Mouse (Mus musculus) v-Abl transformed pro-B cells (cell line): ENCODE results near the gene Ctnnbl1.

Experiments
- in situ Hi-C, 2 experiments: fragments of 400-800 bp; cut with MboI; formaldehyde crosslinking; loops; one replicate each; pipeline ENCODE4 v1.15.1; 2025; ENCODE audit not compliant: unreplicated experiment in 2 of 2

Gene Ctnnbl1

DNA sequence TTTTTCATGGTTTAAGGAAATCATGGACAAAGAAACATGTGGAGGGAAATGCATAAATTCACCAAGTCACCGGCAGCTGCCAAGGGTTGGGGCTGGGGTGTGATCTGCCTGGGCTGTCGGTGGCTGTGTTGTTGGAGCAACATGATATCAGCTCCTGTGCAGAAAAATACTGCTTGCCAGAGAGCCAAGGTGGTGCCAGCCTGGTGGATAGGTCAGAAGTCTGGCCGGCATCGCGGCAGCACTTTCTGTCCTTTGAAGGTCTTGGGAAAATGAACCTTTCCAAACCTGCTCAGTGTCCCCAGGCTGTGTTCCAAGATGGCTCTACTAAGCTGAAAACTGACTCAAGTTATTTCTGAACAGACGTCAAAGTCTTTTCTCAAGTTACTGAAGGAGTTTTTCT is 133.0 kb downstream of the Ctnnbl1 start:
- in situ Hi-C loops, result no loop called here

DNA sequence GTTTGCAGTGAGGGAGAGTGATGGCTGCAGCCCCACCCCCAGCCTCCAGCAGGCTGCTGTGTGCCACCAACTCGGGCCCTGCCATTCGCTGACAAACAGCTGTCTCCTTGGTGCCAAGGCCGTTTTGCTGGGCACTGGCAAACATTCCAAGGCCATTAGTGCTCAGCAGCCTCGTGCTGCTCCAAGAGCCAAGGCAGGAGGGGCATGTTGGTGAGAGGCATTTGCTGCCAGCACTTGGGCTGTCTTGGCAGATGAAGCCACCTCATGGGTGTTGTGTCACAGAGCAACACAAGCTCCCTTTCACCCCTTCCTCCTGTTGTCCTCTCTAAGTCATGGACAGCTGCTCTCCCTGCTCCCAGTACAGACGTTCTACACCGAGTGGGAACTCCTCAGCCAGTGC is 136.0 kb downstream of the Ctnnbl1 start:
- in situ Hi-C loops, result no loop called here

DNA sequence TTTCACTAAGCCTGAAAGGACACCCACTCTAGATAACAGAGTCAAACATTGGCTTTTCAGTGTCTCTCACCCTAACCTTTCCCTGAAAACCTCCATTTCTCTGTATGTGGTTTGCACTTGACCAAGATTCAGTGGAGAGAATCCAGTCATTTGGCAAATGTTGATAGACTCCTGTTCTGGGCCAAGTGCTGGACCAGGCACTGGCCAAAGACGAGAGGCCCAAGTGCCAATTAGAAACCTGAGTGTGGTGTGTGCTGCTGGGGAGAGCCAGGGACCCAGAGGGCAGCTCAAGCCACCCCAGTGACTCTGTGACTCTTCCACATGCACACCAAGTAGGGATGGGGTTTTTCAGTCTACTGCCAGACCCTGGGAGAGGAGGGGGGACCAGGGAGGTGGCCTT is 136.5 kb downstream of the Ctnnbl1 start:
- in situ Hi-C loops, result no loop called here

DNA sequence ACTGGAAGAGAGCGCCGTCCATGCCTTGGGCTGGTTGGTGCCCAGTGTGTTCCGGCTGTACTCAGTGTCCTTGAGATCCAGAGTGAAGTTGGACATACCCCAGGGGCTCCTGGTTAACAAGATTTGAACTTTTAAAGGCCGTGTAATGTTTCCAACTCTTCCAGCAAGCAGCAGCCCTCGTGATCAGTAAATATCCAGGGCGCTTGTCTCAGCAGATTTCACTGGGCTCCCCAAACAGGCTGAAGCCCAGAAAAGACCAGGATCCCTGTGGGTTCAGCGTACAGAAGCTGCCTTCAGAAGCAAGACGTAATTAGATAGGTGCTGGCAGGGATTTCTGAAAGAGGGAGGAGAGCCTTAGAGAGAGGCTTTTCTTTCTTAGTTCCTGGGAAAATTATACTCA is 137.9 kb downstream of the Ctnnbl1 start:
- in situ Hi-C loops, result no loop called here

DNA sequence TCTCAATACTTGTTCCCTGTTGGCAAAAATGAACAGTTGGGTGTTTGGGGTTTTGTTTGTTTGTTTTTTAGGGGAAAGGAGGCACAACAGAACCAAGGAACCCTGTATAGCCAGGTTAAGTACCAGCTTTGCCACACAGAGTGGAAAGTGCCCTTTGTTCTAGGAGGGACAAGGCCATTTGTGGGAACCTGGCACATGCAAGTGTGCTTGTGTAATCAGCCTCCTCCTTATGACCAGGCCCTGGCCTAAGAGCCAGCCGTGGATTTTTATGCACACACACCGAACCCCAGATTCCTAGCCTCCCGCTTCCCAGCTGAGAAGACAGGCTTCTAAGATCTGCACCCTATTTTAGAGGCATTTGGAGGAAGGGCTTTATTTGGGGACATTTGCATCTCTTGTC is 140.2 kb downstream of the Ctnnbl1 start:
- in situ Hi-C loops, result no loop called here

DNA sequence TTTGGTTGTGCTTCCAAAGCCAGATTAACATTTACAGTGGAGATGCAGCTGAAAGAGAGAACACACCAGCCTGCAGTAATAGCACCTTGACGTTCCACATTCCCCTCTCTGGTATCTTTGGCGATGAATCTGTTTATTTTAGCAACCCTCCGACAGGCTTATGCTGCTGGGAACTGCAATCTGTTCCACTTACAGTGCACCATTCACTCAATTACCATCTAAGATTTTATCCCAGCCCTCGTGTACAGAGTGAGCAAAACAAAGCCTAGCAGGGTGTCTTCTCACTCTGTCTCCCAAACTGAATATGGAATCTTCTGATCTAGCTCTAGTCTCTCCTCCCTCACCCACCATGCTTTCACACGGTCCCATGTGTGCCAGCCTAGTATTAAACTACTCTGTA is 140.8 kb downstream of the Ctnnbl1 start:
- in situ Hi-C loops, result no loop called here

GRCm38 (mm10) chr2:157881939-157882338 is 144.7 kb downstream of the Ctnnbl1 start:
- in situ Hi-C loops, result no loop called here

- in situ Hi-C loops, result no loop called here
Observed at GRCm38 (mm10) chr2:157887275-157888025, 150.2 kb downstream of the Ctnnbl1 start.

- in situ Hi-C loops, result no loop called here
Observed at GRCm38 (mm10) chr2:157891166-157891565, 154.0 kb downstream of the Ctnnbl1 start.

DNA sequence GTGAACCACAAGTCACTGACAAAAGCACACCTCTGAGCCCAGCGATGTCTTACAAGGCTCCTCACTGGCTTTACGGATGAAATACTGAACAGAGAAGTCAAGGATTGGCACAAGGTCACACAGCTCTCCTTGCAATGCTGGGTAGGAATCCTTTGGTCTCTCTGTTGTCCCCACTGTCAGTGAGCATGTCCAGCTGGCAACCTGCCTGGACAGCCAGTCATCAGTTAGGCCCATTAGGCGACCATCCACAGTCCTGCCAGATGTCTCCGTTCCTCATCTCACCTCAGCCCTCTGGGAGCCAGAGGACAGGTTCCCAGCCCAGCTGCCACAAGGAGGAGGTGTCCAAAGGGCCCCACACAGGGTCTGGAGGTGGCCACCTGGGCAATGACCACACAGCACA is 159.9 kb downstream of the Ctnnbl1 start:
- in situ Hi-C loops, result no loop called here

- in situ Hi-C loops, result no loop called here
Observed at GRCm38 (mm10) chr2:157913204-157913636, 176.0 kb downstream of the Ctnnbl1 start.

- in situ Hi-C loops, result no loop called here
Observed at GRCm38 (mm10) chr2:157913705-157914104, 176.5 kb downstream of the Ctnnbl1 start.

- in situ Hi-C loops, result no loop called here
Observed at GRCm38 (mm10) chr2:157914105-157914764, 177.0 kb downstream of the Ctnnbl1 start, which contains the start of gene Vstm2l. TSS of gene Vstm2l (plus strand) at chr2:157914653.

GRCm38 (mm10) chr2:157914889-157915517 is 177.8 kb downstream of the Ctnnbl1 start:
- in situ Hi-C loops, result no loop called here

GRCm38 (mm10) chr2:157918529-157918928 is 181.3 kb downstream of the Ctnnbl1 start:
- in situ Hi-C loops, result no loop called here

- in situ Hi-C loops, result no loop called here
Observed at GRCm38 (mm10) chr2:157921551-157921950, 184.3 kb downstream of the Ctnnbl1 start.

- in situ Hi-C loops, result no loop called here
Observed at GRCm38 (mm10) chr2:157923406-157923805, 186.2 kb downstream of the Ctnnbl1 start.

- in situ Hi-C loops, result no loop called here
Observed at GRCm38 (mm10) chr2:157924504-157924903, 187.3 kb downstream of the Ctnnbl1 start.

DNA sequence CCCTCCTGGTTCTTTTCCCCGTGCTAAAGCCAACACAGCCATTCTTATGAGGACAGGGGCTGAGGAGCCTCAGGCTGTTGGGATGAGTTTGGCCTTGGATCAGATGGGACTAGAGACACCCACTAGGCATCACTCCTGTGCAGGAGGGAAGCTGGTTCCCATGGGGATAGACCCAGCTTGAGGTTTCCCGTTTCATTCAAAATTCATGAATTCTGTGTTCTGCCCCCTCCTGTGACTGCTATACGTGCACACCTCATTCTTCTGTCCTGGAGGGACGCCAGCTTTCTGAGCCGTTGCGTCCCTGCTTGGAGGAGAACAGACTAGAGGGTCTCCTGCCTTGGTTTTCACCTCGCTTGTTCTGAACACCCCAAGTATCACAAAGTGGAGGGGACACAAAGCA is 189.3 kb downstream of the Ctnnbl1 start:
- in situ Hi-C loops, result no loop called here

GRCm38 (mm10) chr2:157926927-157927326 is 189.7 kb downstream of the Ctnnbl1 start:
- in situ Hi-C loops, result no loop called here

DNA sequence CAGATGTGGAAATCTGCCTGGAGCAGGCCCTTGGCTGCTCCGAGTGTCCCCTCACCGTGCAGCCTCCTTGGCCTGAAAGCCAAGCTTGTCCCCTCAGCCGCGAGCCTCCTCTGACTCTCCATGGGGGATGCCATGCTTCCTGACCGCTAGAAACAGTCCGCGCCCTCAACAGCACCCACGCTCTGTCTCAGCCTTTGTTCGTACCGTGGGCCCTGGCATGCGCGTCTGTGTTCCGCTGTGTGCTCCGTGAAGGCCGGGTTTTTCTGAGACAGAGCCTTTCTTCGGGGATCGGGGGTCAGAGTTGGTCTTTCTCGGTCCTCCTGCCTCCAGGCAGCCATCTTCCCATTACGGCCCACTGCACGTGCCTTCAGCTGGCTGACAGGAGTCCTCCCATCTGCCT is 190.2 kb downstream of the Ctnnbl1 start:
- in situ Hi-C loops, result no loop called here

DNA sequence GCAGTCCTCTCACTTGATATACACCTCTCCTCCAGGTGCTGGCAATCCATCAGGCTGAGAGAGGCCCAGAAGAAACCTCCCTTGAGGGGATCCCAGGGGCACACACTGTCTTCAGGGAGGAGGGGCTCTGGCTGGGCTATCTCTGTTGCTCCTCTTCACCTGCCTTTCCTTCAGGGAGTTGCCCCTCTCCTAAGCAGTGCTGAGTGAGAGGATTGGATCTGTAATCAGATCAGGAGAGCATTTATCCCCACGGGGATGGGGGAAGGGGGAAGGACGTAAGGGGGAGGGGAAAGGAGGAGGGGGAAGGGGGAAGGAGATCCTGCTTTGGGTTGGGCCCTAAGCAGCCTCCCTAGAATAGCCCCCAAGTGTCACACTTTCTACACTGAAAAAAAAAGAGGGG is 190.6 kb downstream of the Ctnnbl1 start:
- in situ Hi-C loops, result no loop called here
